Mouse (Mus musculus): Measurements from ENCODE around the gene Sfxn1. TPM values are rescaled to one million over a fixed set of nuclear protein-coding genes. Genes with fewer than 3 reads are reported as not detected.
A peak's percentile ranks its signal among the peaks of the same experiment; 100 is the strongest.

Gene Sfxn1
- total RNA-seq (2022) = 1 to 10 TPM; 6.5 to 9.9 (median 8.4) TPM

DNA sequence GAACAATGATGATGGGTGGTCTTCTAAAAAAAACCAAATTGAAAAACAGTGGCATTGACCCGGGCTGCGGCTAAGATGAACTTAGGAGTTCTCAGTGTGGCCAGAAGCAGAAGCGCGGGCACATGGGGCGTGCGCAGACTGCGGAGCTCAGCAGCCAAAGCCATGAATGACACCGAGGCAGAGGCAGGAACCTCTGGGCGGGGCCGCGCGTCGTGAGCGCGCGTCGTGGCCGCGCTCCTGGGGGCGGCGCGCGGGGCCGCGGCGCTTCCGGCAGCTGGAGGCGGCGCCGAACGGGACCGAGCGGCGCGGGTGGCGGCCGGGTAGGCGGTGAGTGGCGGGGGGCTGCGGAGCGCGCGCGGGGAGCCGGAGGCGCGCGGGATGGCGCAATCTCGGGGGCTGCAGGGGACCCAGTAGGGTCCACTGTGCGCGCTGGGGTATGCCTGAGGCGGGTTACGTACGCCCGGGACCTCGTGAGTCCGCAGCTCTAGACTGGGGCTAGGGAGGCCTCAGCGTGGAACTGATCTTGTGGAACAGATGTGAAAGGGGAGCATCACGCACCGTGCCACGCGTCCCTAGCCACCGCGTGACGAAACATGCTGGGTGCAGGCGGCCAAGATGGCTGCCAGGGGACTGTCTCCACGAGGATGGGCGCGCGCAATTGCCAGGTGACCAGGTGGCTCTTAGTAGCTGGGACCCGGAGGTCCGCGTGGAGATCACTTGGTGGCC is at the start of gene Sfxn1:
TSS of gene Sfxn1 (plus strand) at position 264 of the 726 bp plus-strand sequence.
- peak; percentile 65 for DNase-seq (ENCODE audit: low spot score)

DNA sequence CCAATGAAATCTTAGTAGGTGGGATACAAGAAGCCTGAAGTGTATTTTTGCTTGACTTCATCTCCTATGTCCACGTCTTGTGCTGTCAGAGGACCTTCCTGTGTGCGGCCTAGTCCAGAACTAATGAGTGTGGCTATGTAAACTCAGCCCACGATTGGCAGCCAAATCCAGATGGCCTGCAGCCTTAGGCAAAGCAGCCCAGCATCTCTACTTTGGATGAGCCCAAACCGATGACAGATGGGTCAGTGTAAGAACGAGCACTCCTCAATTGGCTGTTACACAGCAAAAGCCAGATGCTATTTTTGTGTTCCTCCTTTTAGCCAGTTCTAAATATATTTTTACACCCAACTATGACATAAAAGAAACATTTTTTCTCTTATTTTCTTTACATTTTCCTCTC is 48.4 kb upstream of the Sfxn1 start:
- DNase-seq (ENCODE audit: low spot score) = peak; percentile 14

DNA sequence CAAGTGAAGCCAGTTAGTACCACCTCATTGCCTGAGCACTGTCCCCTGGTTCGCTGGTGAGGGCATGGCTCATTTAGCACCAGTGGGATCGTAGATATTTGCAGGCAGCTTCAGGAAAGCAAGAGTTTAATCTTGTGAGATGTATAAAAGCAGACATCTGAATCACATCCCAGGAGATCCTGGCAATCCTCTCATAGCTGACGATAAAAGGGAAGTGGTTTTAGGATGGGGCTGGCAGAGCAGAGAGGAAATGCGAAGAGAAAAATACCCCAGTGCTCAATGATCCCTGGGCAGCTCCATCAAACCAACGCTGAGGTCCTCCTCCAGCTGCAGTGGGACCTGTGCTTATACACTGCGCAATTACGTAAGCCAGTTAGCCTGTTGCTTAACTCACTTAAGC is 44.6 kb upstream of the Sfxn1 start:
- DNase-seq (ENCODE audit: low spot score) = no peak

DNA sequence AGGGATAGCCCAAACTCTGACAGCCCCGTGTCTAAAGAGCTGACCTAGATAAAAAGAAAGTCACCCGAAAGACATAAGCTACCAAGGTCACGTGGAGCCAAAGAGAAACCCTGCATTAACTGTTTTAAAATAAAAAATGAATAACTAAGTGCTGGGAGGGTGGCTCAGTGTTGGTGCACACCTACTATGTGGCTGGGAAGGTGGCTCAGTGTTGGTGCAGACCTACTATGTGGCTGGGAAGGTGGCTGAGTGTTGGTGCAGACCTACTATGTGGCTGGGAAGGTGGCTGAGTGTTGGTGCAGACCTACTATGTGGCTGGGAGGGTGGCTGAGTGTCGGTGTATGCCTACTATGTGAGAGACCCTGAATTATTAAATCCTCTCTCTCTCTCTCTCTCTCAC is 38.0 kb upstream of the Sfxn1 start:
- DNase-seq (ENCODE audit: low spot score) = no peak

DNA sequence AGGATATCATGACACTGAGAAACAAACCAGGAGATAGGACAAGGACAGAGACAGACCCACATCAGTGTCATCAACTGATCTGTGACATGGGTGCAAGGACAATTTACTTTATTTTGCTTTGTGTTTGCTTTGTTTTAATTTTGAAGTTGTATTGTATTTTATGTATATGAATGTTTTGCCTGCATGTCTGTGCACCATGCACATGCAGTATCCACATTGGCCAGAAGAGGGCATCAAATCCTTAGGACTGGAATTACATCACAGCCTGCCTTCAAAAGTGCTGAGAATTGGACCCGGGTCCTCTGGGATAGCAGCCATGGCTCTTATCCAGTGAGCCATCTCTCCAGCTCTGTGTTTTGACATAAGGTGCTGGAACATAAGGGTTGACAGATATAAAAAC is 36.1 kb upstream of the Sfxn1 start:
- DNase-seq (ENCODE audit: low spot score) = no peak

DNA sequence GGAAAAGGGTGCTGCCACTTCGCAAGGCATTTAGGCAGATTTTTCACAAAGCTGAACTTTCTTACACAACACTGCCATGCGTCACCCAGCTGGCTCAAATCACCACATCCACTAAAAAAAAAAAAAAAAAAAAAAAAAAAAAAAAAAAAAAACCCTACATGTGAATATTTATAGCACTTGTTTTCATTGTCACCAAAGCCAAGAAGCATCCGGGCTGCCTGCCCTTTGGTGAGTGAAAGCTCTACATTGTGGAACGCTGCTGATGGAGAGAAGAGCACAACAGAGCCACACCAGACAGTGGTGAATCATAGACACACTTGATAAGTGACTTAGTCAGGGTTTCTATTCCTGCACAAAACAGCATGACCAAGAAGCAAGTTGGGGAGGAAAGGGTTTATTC is 33.7 kb upstream of the Sfxn1 start:
- DNase-seq (ENCODE audit: low spot score) = no peak

DNA sequence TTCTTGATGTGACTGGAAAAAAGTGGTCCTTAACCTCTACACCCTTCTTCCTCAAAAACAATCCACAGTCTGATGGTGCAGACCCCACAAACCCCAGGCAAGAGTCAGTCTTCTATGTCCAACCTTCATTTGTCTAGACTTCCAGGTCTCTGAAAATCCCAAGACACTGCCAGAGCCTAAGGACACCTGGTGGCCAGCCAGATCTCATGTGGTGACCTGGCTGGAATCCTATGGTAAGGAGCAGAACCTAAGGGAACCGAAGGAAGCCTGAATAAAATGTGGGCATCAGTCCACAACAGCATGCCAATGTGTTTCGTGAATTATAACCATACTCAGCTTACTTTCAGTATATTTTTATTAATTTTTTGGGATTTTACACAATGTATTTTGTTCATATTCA is 31.4 kb upstream of the Sfxn1 start:
- no peak for DNase-seq (ENCODE audit: low spot score)

DNA sequence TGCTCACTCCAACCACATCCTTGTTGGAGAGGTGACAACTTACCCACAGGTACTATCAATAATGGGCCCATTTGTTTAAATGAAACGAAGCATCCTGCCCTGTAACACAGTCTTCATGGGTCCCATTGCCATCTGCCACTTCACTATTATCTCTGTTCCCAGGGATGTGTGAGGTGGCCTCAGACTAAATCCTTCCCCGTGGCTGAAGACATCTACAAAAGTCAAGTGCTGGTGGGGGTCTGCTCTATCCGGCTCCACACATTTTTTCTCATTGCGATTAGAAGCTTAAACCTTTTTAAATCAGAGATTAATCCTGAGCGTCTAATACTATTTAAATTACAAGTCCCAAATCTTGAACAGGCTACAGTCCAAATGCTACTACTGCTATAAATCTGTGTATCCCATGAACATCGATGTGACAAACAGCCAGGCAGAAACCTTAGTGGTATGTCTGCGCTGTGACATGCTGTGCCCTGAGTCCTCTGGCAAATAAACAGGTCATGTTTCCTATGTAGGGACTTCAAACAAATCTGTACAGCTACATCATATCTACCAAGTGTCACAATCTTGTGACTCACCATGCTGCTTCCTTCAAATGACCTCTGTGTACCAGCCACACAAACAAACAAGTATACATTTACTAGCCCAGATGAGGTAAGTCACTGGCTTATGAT is 22.9 kb upstream of the Sfxn1 start:
- no peak for DNase-seq (ENCODE audit: low spot score)

DNA sequence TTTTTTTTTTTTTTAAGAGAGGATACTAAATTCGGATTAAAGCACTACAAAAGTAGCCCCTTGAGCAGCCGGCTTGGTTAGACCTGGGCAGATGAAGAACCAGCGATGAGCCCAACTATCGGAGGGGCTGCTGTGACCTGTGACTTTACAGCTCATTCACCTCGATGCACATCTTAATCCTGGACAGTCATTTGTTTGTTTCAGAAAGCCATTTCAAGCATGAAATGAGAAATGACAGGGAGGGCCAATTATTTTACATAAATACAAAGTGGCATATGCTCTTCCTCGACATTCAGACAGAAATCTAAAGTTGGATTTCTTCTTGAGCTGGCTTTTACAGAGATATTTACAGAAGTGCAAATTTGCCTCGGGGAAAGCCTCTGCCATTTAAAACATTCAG is 20.0 kb upstream of the Sfxn1 start:
- DNase-seq (ENCODE audit: low spot score) = no peak

DNA sequence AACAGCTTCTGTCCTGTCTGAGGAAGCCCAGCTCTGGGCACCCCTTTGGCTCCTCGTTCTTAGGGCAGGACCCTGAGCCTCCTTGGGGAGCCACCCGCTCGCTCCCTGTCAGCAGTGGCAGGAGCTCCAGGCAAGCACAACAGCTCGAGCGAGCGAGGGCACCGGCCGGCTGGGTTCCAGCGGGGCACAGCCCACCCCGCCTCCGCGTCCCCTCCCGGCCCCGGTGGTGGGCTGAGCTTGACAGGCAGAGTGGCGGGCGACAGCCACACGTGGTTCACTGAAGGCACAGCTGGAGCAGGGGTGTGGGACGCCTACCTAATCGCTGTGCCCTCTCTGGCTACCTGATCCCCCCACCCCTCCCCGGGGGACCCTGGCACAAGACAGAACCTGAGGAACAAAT is 16.7 kb upstream of the Sfxn1 start:
- no peak for DNase-seq (ENCODE audit: low spot score)

DNA sequence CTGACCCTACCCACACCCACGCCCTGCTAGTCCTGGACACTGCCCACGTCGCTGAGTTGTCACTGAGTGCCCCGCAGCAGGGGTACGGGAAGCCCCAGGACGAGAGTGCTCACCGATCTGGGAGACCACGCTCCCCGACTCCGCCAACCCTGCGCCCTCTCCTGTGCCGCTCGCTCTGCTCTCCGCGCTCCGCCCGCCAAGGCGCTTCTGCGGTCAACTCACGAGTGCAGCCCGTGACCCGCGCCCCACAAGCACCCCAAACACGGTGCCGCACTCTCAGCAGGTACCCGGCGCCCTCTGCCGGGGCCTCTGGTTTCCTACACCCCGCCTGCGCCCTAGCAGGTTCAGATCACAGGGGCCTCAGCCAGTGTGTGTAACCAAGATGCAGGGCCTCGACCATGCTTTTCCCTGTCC is 16.2 kb upstream of the Sfxn1 start, which contains the start of gene Drd1:
TSS of gene Drd1 (minus strand) at position 258 of the 414 bp plus-strand sequence.
- DNase-seq (ENCODE audit: low spot score) = peak; percentile 39

DNA sequence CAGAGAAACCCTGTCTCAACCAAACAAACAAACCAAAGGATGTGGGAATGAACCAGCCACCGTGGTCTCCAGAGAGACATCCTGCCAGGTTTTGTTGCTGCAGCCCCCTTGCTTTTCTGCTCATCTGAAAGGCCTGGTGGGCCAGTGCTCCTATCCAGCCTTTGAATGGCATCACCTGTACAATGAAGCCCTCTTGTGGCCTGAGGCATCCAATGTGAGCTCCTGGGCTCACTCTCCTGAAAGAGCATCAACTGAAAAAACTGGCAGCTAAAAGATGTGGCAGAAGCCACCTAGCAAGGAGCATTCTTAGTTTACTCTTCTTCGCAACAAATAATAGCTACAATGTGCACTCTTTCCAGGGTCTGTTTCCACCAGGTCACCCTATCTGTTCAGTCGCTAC is 9.6 kb upstream of the Sfxn1 start:
- DNase-seq (ENCODE audit: low spot score) = no peak

DNA sequence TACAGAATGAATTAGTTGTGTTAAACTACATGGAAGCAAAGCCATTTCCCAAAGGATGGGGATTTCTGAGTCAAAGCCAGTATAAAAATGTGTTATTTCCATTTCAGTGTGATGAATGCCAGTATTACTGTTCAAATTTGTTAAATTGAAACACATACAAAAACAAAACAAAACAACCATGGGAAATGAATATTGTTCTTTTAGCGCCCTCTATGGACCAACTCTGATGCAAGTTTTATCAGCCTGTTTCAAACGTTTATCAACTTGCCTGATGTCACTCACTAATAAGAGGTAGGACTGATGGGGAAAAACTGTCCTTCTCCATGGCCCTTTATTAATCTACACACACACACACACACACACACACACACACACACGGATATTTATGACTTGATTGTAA is 8.4 kb upstream of the Sfxn1 start:
- DNase-seq (ENCODE audit: low spot score) = peak; percentile 53

DNA sequence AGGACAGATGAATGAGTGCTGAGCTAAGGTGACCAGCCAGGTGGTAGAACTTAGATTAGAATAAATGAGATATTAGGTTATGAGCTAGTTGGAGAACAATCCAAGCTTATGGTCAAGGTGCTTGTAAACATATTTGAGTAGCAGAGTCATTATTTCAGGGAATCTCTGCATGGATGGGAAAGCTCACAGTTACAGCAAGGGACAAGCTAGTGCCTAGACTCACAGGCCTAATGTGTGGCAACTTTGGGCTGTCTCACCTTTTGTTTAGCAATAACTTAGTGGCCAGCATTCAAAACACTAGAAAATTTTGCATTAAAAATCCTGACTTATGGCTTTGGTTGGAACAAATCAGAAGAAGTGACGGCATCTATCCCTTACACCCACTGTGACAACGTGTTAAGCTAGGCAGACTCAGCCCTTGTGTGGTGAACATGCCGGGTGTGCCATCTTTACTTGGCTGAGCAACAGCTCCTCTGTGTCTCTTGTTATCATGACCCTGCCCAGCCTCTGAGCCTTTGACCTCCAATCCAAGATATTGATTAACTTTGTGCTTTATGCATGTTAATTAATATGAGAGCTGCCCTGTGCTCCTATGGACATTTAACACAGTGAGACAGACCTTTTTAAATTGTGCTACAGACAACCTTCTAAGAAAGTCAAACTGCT is 5.5 kb upstream of the Sfxn1 start:
- no peak for DNase-seq (ENCODE audit: low spot score)

DNA sequence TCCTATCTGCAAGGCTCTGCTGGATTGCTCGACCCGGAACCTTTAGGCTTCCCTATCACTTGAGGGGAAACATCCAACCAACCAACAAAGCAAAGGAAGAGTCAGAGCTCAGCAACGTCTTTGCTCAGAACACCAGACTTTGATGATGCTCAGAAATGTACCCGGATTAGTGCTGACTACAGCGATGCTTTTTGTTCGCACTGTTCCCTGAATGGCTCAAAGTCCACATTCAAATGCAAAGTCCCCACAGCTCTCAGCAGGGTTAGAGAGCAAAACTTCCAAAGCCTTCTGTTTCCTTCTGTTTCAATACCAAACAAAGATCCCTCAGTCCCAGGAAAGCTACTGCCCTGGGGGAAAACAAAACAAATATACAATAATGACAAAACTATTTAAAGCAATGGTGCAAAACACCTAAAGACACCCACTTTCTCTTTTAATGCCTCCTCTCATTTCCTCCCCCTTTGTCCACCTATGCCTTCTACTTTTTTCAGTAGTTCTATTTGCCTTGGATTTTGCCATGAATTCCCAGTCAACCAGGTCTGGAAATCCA is 4.0 kb upstream of the Sfxn1 start:
- DNase-seq (ENCODE audit: low spot score) = no peak

DNA sequence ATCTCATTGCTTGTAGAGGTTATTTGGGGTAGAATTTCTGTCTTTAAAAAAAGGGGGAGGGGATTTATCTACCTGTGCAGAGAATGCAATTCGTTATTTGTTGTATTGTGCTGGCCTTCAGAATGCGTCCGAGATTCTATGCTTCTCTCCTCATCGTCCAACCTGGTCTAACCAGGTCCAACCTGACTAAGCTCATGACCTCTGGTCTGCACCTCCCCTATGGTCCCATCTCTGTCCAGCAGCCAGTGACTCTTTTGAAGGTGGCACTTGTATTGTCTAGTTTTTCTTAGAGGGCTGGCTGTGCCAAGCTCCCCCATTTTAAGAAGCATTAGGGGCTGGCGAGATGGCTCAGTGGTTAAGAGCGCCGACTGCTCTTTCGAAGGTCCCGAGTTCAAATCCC is 658 bp upstream of the Sfxn1 start:
- no peak for DNase-seq (ENCODE audit: low spot score)

DNA sequence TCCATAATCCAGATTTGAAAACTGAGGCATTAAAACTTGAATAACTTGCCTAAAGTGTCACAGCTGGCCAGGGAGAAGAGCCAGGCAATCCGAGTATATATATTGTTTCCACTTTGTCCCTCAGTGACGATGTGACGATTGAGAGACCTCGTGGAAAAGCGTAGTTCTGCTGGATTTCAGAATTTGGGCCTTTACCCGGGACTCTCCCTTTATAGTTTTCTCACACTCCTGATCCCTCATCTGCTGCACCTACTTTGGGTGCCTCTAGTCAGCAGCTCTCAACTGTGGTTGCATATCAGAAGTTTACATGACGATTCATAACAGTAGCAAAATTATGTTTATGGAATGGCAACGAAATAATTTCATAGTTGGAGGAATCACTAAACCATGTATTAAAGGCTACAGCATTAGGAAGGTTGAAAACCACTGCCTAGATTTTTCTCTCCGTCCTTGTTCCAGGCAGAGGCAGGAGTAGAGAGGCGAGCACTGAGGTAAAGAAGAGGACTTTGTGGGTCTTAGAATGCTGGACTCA is 923 bp downstream of the Sfxn1 start:
- DNase-seq (ENCODE audit: low spot score) = peak; percentile 15

DNA sequence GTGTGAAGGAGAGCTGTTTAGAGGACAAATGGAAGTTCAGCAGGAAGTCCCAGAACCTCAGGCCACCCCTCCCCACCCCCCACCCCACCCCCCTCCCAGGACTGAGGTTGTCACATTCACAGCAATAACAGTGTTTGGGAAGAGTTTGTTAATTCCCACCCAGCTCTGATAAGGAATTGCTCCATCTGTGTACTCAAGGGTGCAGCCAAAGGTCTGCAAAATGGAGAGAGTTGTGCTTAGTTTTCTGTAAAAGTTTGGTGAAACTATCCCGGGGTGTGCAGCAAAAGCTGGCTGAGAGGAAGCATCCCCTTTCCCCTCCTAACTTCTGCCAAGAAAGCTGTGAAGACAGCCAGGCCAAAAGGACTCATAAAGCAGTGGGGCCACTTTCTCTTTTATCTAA is 1.4 kb downstream of the Sfxn1 start:
- peak; percentile 60 for DNase-seq (ENCODE audit: low spot score)

DNA sequence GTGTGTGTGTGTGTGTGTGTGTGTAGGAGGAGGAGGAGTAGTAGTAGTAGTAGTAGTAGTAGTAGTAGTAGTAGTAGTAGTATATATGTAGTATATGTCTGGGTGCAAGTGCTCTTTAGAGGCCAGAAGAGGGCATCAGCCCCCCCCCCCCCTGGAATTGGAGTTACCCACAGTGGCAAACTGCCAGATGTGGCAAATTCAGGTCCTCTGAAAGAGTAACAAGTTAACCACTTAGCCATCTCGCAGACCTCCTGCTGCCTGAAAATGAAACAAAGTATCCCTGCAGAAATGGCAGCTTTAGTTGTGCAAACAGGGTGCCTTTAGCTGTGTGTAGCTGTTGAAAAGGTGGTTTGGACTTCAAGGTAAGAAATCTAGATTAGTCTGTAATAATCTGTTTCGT is 1.8 kb downstream of the Sfxn1 start:
- no peak for DNase-seq (ENCODE audit: low spot score)

DNA sequence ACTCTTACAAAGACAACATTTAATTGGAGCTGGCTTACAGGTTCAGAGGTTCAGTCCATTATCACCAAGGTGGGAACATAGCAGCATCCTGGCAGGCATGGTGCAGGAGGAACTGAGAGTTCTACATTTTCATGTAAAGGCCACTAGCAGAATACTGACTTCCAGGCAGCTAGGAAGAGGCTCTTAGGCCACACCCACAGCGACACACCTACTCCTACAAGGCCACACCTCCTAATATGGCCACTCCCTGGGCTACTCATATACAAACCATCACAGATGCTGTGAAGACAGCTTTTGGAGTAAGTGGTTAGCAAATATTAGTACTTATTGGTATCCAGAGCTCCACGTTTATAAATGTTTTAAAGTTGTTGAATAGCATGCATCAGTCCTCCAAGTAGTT is 3.7 kb downstream of the Sfxn1 start:
- no peak for DNase-seq (ENCODE audit: low spot score)

DNA sequence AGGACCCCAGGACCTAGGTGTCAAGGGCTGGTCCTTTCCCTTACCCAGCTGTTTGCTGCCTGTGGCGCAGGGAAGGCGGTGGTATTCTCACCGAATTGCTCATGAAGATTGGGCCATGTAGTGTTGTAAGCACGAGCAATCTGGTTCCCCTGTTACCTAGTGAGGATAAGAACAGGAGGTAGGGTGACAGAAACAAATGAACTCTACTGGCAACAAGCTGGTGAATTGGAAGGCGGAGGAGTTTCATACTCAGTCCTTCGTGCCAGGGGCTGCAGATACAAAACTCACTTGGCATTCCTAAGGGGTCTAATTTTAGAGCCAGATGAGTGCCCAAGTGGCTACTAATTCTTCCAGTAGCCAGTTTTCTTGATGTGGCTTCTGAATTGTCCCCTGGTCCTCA is 4.4 kb downstream of the Sfxn1 start:
- DNase-seq (ENCODE audit: low spot score) = no peak

DNA sequence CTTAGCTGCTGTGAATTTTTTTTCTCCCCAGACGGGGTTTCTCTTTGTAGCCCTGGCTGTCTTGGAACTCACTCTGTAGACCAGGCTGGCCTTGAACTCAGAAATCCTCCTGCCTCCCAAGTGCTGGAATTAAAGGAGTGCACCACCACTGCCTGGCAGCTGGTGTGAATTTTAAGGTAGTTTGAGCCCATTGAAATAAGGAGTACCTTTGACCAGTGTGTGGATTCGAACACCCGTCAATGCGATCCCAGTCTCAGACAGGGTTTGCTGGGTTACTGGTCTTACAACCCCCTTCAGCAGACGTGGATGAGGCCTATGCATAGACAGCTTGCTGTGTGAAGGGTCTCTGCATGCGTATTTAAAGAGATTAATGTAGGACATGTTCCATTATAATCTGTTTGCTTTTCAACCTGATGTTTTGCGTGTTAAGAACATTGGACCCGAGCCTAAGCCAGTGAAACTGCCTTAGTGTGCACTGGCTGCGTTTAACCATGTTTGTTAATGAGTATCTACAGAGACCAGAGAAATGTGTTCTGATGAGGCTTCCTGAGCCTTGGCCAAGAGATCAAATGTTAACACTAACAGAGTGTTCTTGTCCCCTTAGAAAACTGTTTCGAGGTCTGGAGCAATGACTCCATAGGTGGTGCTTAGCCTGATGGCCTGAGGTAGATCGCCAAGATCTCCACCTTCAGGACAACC is 5.2 kb downstream of the Sfxn1 start:
- no peak for DNase-seq (ENCODE audit: low spot score)
